Mouse (Mus musculus) frontal cortex, postnatal 36 days (tissue): ENCODE data around the gene Zcwpw1.

ENCODE experiments used
- DNase-seq, 2 experiments: peaks; one replicate each; pipeline ENCODE4 v3.0.0; 2022; ENCODE audit warnings: low spot score in 2 of 2

The Zcwpw1 gene

DNA sequence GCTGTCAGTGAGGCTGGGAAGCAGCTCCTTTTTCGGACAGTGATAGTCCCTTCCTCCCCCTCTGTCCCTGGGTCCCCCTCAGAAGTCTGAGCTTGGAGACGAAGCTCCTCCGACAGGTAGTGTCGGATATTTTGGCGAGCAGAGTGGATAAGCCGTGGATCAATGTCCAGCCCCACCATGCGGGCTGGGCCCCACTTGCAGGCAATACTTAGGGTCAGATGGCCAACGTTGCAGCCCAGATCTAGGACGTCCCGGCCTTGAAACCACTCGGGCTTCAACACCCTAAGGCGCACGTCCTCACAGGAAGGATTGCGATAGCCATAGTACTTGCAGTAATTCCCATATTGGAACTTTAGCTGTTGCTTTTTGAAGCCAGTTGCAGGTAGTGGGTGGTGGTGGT, 3.1 kb upstream of the Zcwpw1 start:
- no peak for DNase-seq

DNA sequence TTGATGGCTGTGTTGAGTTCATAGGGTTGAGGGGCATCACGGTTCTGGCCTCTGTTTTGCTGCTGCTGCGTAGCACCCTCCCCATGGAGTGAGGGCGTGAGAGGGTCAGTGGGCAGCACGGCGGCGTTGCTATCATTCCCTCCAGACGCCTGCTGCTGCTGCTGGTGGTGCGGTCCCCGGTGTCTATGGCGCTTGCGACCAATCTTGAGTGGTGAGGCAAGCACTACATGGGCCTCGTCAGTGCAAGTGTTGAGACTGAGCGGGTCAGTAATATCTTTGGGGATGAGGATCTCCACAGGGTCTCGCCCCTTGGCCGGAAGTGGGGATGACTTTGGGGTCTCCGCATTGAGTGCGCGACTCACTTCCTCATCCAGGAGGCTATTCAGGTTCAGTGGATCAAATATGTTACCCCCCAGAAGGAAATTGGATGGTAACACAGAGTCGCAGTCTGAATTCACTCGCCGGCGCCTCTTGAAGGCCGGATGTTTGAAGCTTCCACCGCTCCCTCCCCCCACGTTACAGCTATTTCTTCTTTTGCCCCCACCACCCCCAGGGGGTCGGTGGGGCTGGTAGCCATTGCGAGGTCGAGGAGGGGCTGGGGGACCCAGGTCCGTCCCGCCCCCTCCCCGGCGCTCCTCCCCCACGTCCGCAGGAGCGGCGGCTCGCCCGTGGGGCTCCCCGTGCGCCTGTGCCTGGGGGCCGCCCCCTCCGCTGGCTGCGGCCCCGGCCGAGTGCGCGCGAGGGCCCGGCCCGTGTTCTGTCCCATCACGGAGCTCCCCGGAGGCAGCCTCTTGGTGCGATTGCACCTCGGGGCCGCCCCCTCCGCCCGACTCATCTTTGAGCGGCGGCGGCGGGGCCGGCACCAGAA, 2.2 kb upstream of the Zcwpw1 start:
- peak in 1 of 2 experiments; percentile 31 for DNase-seq

DNA sequence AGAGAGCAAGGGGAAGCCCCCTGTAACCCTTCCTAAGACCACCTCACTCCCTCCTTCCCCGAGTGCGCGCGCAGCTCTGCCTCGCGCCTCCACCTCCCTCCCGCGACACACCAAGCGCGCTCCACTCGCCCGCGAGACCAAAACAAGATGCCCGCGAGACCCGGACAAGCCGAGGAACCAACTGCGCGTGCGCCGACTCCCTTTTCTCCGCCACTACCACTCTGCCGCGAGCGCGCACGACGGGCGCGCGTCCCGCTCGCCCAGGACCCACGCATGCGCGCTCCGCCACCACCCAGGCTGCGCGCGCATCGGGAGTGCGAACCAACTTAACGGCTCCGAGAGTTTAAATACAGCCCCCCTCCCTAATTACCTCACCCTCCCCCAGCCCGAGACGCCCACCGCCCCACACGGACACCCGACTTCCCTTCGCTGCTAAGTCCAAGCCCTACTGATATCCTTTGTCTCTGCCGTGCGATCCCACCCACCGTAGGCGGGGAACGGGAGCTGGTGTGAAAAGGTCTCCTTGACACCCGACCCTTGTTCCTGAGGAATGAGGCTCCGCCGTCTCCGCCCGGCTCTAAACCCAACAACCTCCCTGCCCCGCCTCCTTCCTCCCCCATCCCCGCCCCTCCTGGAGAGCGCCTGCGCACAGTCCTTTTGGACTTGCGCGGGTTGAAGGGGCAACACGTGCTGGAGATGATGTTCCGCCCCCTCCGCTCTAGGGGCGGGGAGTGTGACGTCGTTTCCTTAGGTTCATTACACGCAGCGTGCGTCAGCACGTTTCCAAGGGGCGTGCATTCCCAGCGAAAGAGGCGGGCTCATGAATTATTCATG, 1.3 kb upstream of the Zcwpw1 start:
- DNase-seq: peak; percentile 99

DNA sequence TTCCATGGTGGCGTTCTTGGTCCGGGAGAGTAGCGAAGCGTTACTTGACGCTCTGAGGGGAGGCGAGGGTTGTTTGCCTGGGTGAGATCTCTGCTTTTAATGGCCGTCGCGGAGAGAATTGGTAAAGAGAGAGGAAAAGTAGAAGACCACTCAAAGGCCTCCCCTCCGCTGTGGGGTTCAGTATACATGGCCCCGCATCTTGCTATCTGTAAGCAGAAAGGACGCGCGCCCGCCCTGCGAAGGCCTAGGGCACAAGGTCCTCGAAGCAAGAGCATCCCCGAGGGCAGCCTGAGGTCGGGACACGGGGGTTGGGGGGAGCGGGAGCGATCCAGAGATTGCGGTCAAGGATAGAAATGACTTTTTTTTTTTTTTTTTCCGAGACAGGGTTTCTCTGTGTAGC, 573 bp downstream of the Zcwpw1 start:
- no peak for DNase-seq

DNA sequence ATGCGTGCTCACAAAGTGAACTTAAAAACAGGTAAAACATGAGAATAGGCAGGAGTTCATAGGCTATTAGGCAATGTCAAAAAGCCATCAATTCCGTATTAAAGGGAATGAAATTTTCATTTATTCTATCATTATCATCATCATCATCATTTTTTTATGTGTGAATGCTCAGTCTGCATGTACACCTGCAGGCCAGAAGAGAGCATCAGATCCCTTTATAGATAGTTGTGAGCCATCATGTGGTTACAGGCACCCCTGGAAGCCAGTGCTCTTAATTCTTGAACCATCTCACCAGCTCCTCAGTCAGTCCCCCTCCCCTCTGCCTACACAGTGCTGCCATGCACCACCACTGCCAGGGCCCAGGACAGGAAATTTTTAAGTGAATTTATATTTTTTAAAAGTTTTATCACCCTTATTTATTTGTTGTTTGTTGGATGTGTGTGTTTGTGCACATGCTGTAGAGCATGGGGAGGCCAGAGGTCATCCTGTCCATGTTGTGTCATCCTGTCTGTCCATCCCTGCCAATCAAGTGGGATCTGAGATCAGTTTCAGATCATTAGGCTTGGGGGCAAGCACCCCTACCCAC, 1.4 kb downstream of the Zcwpw1 start:
- no peak for DNase-seq

DNA sequence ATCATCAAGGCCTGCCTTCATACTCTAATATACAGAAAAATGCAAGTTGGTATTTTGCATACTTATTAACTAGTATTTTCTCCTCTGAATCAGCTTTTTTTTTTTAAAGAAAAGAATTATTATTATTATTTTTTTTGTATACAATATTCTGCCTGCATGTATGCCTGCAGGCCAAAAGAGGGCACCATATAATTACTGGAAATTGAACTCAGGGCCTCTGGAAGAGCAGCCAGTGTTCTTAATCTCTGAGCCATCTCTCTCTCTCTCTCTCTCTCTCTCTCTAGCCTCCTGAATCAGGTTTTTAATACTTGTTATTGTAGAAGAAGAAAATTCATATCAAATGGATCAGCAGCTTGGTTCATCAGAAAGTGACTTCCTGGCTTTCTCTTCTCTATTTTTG, 4.0 kb downstream of the Zcwpw1 start:
- DNase-seq: no peak

DNA sequence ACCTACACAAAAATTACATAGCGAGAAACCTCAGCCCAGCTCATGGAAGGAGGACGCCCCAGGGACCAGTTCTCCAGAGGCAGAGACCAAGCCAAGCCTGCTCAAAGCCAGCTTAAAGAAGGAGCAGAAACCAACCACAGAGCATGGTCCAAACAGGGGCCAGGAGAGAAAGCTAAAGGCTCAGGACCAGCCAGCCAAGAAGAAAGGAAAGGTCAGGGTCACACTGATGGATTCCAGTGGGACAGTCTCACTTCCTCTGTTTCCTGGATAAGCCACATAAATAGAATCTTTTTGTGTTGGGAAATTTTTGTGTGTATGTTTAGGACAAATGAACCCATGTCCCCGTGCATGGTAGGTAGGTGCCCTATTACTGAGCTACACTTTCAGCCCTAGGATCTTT, 9.0 kb downstream of the Zcwpw1 start:
- DNase-seq: no peak

DNA sequence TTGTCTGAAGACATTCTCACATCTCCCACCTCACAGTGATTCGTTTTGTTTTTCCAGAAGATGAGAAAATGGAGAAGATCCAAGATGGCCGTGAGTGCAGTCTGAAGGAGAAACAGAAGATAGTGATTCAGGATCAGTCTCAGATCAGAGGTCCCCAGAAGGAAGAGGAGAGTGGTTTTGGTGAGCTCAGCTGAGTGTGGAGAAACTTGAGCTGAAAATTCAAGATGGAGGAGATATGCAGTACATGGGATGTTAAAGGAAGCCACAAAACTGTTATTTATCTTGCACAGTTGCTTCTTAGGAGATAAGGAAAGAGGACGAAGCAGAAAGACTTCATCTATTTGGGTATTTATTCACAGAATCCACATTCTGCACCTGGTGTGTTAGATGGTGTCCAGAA, 13.3 kb downstream of the Zcwpw1 start:
- no peak for DNase-seq

DNA sequence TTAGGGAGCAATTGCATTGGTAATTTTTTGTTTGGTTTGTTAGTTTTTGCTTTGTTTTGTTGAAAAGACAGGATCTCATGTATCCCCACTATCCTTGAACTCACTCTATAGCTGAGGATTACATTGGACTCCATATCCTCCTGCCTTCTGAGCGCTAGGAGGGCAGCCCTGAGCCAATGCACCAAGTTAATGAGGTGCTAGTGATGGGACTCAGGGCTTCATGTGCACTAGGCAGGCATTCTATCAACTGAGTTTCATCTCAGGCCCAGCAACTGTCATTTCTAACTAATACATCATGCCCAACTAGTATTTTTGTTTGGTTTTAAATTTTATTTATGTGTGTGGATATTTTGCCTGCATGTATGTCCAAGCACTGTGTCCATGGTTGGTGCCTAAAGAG, 18.6 kb downstream of the Zcwpw1 start:
- no peak for DNase-seq

DNA sequence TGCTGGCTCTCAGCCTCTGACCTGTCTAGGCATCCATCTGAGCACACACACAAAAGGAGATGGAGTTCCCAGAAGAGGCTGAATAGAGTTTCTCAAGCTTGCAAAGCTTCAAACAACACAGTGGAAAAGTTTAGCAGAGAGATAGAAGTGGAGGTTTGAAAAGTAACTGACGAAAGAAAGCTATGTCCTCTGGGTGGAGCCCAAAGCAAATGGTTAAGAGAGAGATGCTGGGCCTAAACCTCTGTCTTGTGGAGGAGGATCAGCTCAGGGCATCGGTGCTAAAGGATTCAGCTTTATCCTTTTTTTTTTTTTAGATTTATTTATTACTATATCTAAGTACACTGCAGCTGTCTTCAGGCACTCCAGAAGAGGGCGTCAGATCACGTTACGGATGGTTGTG, 20.7 kb downstream of the Zcwpw1 start:
- DNase-seq: no peak

DNA sequence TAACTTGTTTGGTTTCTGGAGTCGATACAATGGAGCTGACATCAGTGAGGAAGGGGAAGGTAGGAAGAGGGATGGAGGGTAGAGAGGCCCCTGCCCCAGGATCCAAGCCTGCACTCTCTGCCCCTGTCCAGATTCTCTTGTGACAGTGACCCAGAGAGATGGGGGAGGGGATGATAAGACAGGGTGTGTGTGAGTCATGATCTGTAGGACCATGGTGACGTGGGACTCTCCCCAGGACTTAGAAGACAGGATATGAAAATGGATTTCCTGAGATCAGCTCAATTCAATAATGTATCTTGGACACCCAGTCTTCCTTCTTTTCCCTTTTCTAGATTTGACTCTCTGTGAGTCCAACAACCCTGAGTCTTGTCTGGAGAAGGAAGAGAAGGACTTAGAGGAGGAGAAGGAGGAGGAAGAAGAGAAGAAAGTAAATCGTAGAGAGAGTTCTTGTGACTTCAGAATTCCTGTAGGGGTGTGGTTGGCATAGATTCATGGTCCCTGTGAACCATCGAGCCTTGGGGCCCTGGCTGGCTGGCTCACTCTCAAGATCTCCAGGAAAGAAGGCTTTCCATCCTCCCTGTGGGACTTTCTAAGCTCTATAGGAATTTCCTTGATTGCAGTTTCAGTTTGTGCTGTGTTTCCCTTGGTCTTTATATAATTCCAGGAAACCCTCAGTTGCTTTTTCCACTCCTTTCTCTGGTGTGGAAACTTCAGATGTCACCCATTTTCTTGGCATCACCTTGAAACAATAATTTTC, 30.0 kb downstream of the Zcwpw1 start:
- DNase-seq: no peak

DNA sequence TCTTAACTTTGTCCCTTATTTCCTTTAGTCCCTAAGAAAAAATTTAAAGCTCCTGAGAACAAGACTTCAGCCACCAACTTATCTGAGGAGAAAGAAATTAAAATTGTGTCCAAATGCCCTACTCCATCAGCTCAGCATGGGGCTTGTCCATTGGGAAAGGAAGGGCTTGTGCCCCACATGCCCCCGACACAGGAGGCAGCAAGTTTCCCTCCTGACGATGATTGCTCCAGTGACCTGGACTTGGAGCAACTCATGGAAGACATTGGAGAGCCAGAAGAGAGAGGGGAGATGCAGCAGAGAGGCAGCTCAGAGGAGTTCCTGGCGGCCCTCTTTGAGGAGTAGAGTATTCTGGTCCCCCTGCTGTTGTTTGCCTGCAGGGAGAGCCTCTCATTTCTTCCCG, 34.5 kb downstream of the Zcwpw1 start:
- DNase-seq: no peak

DNA sequence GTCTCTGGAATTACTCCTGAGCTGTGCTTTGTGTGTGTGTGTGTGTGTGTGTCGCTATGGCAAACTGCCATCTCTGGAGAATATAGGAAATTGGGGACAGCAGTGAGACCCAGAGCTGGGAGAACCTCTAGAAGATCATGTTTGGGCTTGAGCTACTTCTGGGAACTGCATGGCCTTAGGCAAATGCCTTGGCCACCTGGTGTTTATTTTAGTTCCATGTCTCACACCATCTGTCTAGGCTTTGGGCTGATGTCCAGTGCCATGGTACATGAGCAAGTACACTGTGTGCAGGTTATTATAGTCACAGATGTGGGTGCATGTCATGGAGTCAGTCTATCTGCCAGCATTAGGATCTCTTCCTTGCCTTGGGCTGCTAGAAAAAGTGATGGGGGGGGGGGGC, 35.0 kb downstream of the Zcwpw1 start:
- DNase-seq: no peak

DNA sequence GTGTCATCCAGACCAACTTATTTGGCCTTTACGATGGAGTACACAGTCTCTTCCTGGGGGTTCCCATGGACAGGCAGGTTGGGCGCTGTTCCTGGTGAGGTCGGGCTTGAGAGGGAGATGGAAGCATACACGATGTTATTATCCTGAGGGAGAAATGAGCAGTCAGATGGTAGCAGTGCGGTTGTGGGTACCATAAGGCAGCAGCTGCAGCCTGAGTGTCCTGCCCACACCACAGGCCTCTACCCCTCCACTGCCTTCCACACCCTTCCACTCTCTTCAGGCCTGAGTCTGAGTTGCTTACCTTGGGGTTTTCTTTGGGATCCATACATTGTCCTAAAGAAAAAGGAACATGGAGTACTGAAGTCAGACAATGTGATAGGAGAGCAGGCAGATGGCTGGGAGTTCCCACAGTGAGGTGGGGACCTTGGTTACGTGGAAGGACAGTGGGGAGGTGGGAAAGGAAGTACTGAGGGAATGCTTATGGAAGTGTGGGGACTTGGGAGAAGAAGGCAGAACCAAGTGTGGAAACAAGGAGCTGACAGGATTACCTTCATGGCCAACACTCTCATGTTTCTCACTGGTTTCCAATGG, 36.0 kb downstream of the Zcwpw1 start:
- DNase-seq: no peak

DNA sequence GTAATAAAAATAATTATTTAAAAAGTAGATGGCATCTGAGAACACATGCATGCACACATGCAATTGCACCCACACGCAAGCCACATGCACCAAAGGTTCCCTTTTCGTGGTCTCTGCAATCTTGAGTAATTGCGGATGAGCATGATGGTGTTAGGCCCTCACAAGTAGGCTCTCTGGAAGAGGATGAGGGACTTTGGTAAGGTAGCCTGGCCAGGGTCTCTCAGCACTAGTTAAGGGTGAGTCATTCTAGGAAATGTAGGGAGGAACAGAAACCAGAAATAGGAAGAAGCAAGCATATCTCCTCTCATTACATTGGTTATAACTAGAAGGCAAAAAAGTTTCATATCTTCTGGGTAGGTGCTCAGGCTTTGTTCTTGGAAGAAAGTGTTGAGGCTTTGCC, 37.4 kb downstream of the Zcwpw1 start:
- DNase-seq: no peak

DNA sequence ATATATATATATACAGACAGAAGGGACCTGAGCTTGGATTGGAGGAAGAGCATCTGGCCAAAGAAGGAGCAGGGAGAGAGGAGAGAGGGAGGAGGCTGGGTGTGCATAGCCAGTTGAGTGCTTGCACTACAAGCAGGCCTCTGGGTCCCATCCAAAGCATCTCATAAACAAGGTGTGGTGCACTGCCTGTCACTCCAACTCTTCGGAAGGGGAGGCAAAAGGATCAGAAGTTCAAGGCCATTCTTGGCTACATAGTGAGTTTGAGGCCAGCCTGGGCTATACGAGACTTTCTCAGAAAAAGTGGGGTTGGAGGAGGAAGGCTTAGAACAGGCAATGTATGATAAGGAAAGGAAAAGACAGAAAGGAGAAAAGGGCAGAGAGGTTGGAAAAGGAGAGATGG, 38.4 kb downstream of the Zcwpw1 start:
- no peak for DNase-seq

DNA sequence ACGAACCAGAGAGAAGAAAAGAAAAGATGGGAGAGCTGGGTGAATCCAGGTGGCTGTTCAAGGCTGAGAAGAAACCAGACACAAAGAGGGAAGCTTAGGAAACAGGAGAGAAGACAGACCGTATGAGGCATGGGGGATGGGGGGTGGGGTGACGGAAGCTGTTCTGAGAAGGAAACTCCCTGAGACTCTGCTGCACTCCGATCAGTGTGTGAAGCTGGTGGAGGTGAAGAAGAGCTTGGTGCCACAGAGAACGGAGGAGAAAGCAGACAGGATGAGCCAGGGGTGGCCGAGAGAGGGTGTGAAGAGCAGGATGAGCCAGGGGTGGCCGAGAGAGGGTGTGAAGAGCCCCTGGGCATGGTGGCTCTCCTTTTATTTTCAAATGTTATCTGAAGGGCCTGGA, 38.8 kb downstream of the Zcwpw1 start:
- DNase-seq: no peak

DNA sequence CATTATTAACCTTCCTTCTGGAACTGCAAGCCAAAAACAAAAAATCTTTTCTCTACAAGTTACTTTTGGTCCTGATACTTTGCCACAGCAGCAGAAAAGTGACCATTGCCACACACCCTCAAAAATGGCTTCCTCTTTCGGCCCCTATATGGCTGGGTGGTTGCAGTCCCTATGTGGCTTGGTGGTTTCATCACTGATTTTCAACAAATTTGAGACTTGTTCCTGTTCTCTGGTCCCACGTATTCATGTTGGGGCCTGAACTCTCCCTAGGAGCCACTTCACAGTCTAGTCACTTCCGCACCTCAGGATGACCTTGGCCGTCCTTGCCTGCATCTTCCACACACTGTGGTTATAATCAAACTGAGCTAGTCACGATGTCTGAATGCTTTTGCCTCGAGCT, 41.1 kb downstream of the Zcwpw1 start:
- no peak for DNase-seq

DNA sequence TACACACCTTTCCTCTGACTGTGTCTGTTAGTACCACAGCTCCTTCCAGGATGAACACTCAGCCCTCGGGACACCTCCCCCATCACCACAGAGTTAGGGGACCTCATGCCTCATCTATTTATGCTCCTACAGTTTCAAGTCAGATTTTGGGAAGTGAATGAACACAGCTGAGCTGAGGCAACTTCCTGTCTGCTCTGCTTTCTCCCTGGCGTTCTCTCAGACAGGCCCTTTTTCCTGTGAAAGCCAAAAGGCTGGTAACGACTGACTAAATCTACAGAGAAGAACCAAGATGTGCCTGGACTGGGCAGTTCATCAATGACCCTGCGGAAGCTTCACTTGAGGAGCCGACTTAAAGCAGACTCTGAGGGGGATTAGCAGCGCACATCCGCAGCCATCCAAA, 42.6 kb downstream of the Zcwpw1 start:
- DNase-seq: no peak

DNA sequence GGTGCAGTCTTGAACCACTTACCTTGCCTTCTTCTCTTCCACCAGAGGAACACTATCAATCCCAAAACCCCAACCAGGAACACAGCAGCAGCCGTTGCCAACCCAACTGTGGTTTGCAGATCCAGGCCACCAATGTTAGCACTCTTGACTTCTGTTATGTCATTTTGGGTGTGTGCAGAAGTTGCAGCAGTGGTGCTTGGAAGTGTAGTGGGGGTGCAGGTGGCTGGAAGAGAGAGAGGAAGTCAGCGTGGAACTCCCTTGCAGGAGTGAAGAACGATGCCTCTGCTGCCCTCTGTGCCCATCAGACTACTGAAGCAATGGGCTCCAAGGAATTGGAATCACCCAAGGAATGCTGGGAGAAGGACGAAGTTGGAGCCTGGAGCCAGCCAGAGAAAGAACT, 43.5 kb downstream of the Zcwpw1 start:
- no peak for DNase-seq

DNA sequence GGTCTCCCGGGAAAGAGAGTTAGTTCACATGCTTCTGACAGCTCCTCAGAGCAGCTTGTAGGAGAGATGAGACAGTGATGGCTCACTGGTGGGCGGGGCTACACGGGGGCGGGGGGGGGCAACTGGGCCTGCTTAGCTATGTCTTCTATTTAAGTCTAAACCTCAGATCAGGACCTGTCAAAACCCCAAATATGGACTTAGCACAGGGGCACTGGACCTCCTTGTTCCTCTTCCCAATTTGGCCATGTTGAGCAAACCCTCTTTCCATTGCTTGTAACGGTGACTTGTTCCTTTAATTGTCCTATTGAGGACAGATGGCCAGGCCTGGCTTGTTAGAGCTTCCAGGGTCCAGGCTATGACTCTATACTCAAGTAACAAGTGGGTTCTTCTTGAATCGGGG, 43.9 kb downstream of the Zcwpw1 start:
- DNase-seq: no peak

DNA sequence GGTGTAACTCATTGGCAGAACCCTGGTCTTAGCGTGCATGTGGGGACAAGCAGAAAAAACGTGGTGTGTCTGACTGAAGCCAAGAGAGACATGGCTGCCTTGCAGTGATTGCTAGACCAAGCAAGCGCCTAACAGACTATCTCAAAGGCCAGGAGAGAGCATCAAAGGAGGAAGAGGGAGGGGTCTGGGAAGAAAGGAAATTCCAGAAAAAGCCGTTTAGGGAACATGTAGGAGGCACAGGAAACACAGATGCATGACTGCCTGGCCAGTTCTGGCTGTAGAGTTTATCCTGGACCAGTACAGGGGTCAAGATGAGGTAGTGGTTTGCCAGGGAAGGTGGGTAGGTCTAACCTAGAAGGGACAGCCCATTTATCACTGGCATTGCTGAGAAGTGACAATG, 45.9 kb downstream of the Zcwpw1 start:
- DNase-seq: no peak
